Mouse (Mus musculus): ENCODE data around the gene Olfr1367. TPM values are rescaled to one million over a fixed set of nuclear protein-coding genes. Genes with fewer than 3 reads are reported as not detected.

Gene Olfr1367
- not detected in 2 replicates for polyA plus RNA-seq (2015; fragmentation: Nextera tagmentation; extraction: Ambion mirVana)

GRCm38 (mm10) chr13:21346610-21347009 lies at the start of gene Olfr1367:
Gene Olfr1367, plus strand, starts transcription at chr13:21346910.
- H3K4me1 ChIP-seq: no peaks in the 10 kb centered on the region

GRCm38 (mm10) chr13:21298557-21298956 lies 48.2 kb upstream of the Olfr1367 start:
- H3K4me1 ChIP-seq: no peaks in the 10 kb centered on the region
- H3K9ac ChIP-seq: no peak overlapping the region
- ATAC-seq (ENCODE audit: insufficient number of reproducible peaks, insufficient read depth, low FRiP score, low TSS enrichment, low read depth): no peak
- H3K27me3 ChIP-seq: no peaks in the 10 kb centered on the region
- WGBS: 36% methylated on average over 3 of the region's 3 CpGs
- H3K27ac ChIP-seq: no peak overlapping the region
- H3K4me3 ChIP-seq: no peak overlapping the region
- H3K4me2 ChIP-seq: no peak overlapping the region
- no peaks in the 10 kb centered on the region for H3K36me3 ChIP-seq
- H3K9me3 ChIP-seq: no peaks in the 10 kb centered on the region

More at GRCm38 (mm10) chr13:21346610-21347009, at the start of gene Olfr1367:
- WGBS: 70% methylated on average over 1 of the region's 1 CpGs
- H3K4me3 ChIP-seq: no peak within 1 kb of the TSS
- no peaks in the 10 kb centered on the region for H3K36me3 ChIP-seq
- no peak within 1 kb of the TSS for H3K4me2 ChIP-seq
- H3K27ac ChIP-seq: no peak within 1 kb of the TSS
- no peaks in the 10 kb centered on the region for H3K9me3 ChIP-seq
- no peak for ATAC-seq (ENCODE audit: insufficient number of reproducible peaks, insufficient read depth, low FRiP score, low TSS enrichment, low read depth)
- H3K27me3 ChIP-seq: no peaks in the 10 kb centered on the region
- no peak within 1 kb of the TSS for H3K9ac ChIP-seq

- WGBS: 51% methylated on average over 3 of the region's 3 CpGs
- no peak overlapping the region for H3K27ac ChIP-seq
- H3K4me3 ChIP-seq: no peak overlapping the region
- no peaks in the 10 kb centered on the region for H3K36me3 ChIP-seq
- no peaks in the 10 kb centered on the region for H3K9me3 ChIP-seq
- no peak for ATAC-seq (ENCODE audit: insufficient number of reproducible peaks, insufficient read depth, low FRiP score, low TSS enrichment, low read depth)
- H3K4me2 ChIP-seq: no peak overlapping the region
- no peaks in the 10 kb centered on the region for H3K27me3 ChIP-seq
- H3K4me1 ChIP-seq: no peaks in the 10 kb centered on the region
- H3K9ac ChIP-seq: no peak overlapping the region
Measured at GRCm38 (mm10) chr13:21304483-21305066, 42.1 kb upstream of the Olfr1367 start.

- no peak overlapping the region for H3K9ac ChIP-seq
- H3K4me2 ChIP-seq: no peak overlapping the region
- H3K27ac ChIP-seq: no peak overlapping the region
- WGBS: 60% methylated on average over 2 of the region's 2 CpGs
- H3K27me3 ChIP-seq: no peaks in the 10 kb centered on the region
- H3K9me3 ChIP-seq: no peaks in the 10 kb centered on the region
- no peaks in the 10 kb centered on the region for H3K4me1 ChIP-seq
- H3K4me3 ChIP-seq: no peak overlapping the region
- no peak for ATAC-seq (ENCODE audit: insufficient number of reproducible peaks, insufficient read depth, low FRiP score, low TSS enrichment, low read depth)
- no peaks in the 10 kb centered on the region for H3K36me3 ChIP-seq
Measured at GRCm38 (mm10) chr13:21309788-21310187, 36.9 kb upstream of the Olfr1367 start.

- H3K36me3 ChIP-seq: no peaks in the 10 kb centered on the region
- WGBS: 22% methylated on average over 3 of the region's 3 CpGs
- no peak for ATAC-seq (ENCODE audit: insufficient number of reproducible peaks, insufficient read depth, low FRiP score, low TSS enrichment, low read depth)
Measured at GRCm38 (mm10) chr13:21311926-21312325, 34.8 kb upstream of the Olfr1367 start, which contains the start of gene Gpx6. Gene Gpx6, plus strand, starts transcription at chr13:21312125.

GRCm38 (mm10) chr13:21312854-21313253 lies 33.9 kb upstream of the Olfr1367 start:
- Histone ChIP-seq H3K27me3 (no peaks in the 10 kb centered on the region; the same call in 1 of the 2 replicates), H3K9me3 (no peaks in the 10 kb centered on the region), H3K4me2 (no peak overlapping the region), H3K9ac (no peak overlapping the region), H3K4me1 (no peaks in the 10 kb centered on the region), H3K4me3 (no peak overlapping the region), H3K36me3 (no peaks in the 10 kb centered on the region), H3K27ac (no peak overlapping the region)
- 33% methylated on average over 4 of the region's 5 CpGs for WGBS
- no peak for ATAC-seq (ENCODE audit: insufficient number of reproducible peaks, insufficient read depth, low FRiP score, low TSS enrichment, low read depth)

More at GRCm38 (mm10) chr13:21311926-21312325, 34.8 kb upstream of the Olfr1367 start, which contains the start of gene Gpx6:
- no peaks in the 10 kb centered on the region; the same call in 1 of the 2 replicates for H3K27me3 ChIP-seq
- H3K27ac ChIP-seq: no peak within 1 kb of the TSS
- no peak within 1 kb of the TSS for H3K4me2 ChIP-seq
- H3K9me3 ChIP-seq: no peaks in the 10 kb centered on the region
- H3K4me3 ChIP-seq: no peak within 1 kb of the TSS
- no peaks in the 10 kb centered on the region for H3K4me1 ChIP-seq
- no peak within 1 kb of the TSS for H3K9ac ChIP-seq

- H3K4me3 ChIP-seq: no peak overlapping the region
- no peak for ATAC-seq (ENCODE audit: insufficient number of reproducible peaks, insufficient read depth, low FRiP score, low TSS enrichment, low read depth)
- no peak overlapping the region for H3K9ac ChIP-seq
- WGBS: 74% methylated on average over 4 of the region's 4 CpGs
- H3K27ac ChIP-seq: no peak overlapping the region
- H3K27me3 ChIP-seq: no peaks in the 10 kb centered on the region; the same call in 1 of the 2 replicates
- H3K4me1 ChIP-seq: no peaks in the 10 kb centered on the region
- H3K36me3 ChIP-seq: no peaks in the 10 kb centered on the region
- H3K9me3 ChIP-seq: no peaks in the 10 kb centered on the region
- H3K4me2 ChIP-seq: no peak overlapping the region
Measured at GRCm38 (mm10) chr13:21313903-21314302, 32.8 kb upstream of the Olfr1367 start.

GRCm38 (mm10) chr13:21320262-21320661 lies 26.4 kb upstream of the Olfr1367 start:
- H3K4me1 ChIP-seq: peaks cover 4% of the 10 kb centered on the region; the same call in 1 of the 2 replicates
- no peak overlapping the region for H3K9ac ChIP-seq
- H3K9me3 ChIP-seq: no peaks in the 10 kb centered on the region
- no peak overlapping the region for H3K4me3 ChIP-seq
- no peak overlapping the region for H3K4me2 ChIP-seq
- no peak for ATAC-seq (ENCODE audit: insufficient number of reproducible peaks, insufficient read depth, low FRiP score, low TSS enrichment, low read depth)
- no peaks in the 10 kb centered on the region for H3K36me3 ChIP-seq
- WGBS: 63% methylated on average over 3 of the region's 3 CpGs
- H3K27me3 ChIP-seq: peaks cover 14% of the 10 kb centered on the region
- H3K27ac ChIP-seq: no peak overlapping the region

- Histone ChIP-seq H3K4me2 (peak overlapping the region; percentile 58), H3K27ac (no peak overlapping the region), H3K36me3 (no peaks in the 10 kb centered on the region), H3K9me3 (no peaks in the 10 kb centered on the region), H3K4me1 (peaks cover 8% of the 10 kb centered on the region), H3K9ac (peak overlapping the region; percentile 55), H3K27me3 (peaks cover 14% of the 10 kb centered on the region), H3K4me3 (peak overlapping the region; percentile 36)
- no peak for ATAC-seq (ENCODE audit: insufficient number of reproducible peaks, insufficient read depth, low FRiP score, low TSS enrichment, low read depth)
- 3% methylated on average over 18 of the region's 18 CpGs for WGBS
Measured at GRCm38 (mm10) chr13:21321890-21322494, 24.7 kb upstream of the Olfr1367 start.

GRCm38 (mm10) chr13:21322509-21323375 lies 24.0 kb upstream of the Olfr1367 start:
- H3K9me3 ChIP-seq: no peaks in the 10 kb centered on the region
- no peak for ATAC-seq (ENCODE audit: insufficient number of reproducible peaks, insufficient read depth, low FRiP score, low TSS enrichment, low read depth)
- H3K4me3 ChIP-seq: peak overlapping the region; percentile 36
- H3K36me3 ChIP-seq: no peaks in the 10 kb centered on the region
- H3K27me3 ChIP-seq: peaks cover 14% of the 10 kb centered on the region
- H3K4me2 ChIP-seq: peak overlapping the region; percentile 58
- peaks cover 8% of the 10 kb centered on the region for H3K4me1 ChIP-seq
- no peak overlapping the region for H3K27ac ChIP-seq
- 9% methylated on average over 18 of the region's 18 CpGs for WGBS
- H3K9ac ChIP-seq: no peak overlapping the region

GRCm38 (mm10) chr13:21323405-21323804 lies 23.3 kb upstream of the Olfr1367 start:
- H3K4me2 ChIP-seq: peak overlapping the region; percentile 58
- peak overlapping the region; percentile 36; the same call in 1 of the 2 replicates for H3K4me3 ChIP-seq
- H3K9ac ChIP-seq: no peak overlapping the region
- H3K9me3 ChIP-seq: no peaks in the 10 kb centered on the region
- H3K36me3 ChIP-seq: no peaks in the 10 kb centered on the region
- peaks cover 8% of the 10 kb centered on the region for H3K4me1 ChIP-seq
- peaks cover 14% of the 10 kb centered on the region for H3K27me3 ChIP-seq
- H3K27ac ChIP-seq: no peak overlapping the region
- WGBS: 62% methylated on average over 6 of the region's 6 CpGs
- ATAC-seq (ENCODE audit: insufficient number of reproducible peaks, insufficient read depth, low FRiP score, low TSS enrichment, low read depth): no peak
